In the genomic region with DNA sequence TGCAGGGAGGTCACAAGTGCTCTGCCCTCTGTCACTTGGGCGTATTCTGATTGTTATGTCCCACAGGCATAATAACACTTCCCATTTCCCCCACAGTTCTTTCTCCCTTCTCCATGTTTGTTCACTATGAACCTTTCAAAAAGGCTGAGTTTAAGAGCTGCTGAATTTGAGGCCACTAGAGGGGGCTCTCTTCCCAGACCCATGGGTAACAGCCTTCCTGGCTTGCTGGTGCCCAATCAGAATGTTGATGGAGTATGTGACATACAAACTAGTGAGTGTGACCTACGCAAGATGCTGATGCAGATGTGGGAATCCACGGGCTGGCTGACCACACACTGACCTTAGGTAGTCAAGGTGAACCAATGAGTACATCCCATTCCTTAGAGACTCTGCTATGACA, we compare ENCODE assay signal across 8 mouse cellular contexts. TPM values are rescaled to one million over a fixed set of nuclear protein-coding genes. Genes with fewer than 3 reads are reported as not detected.
DNase-seq lines count a peak whose midpoint lies in the region; ATAC-seq and TF ChIP-seq lines count a peak whose summit lies in the region.
"Had no signal": no experiment of that assay in that cellular context is flagged by ENCODE, and none has a peak within 500 bp of the region (broad histone marks: within the 10 kb centered on the region; RNA-seq: fewer than 3 reads in every experiment).

No protein-coding gene starts in this region.

- no peaks in the 10 kb centered on the region for H3K4me1 ChIP-seq in intestine, postnatal 0 days (replicated peaks; ENCODE audit: control insufficient read depth, insufficient read depth, low read length)
- H3K4me1 ChIP-seq in intestine, embryonic 16.5 days (ENCODE audit: control insufficient read depth, insufficient read depth, low read length), result no peaks in the 10 kb centered on the region
- no peaks in the 10 kb centered on the region for H3K4me1 ChIP-seq in CH12.LX (ENCODE audit: control insufficient read depth in 1 of 2, insufficient read depth in 2 of 2)
- H3K4me1 ChIP-seq: embryonic facial prominence, embryonic 13.5 days had no signal

- TF ChIP-seq POLR2A in CH12.LX (IDR thresholded peaks at IDR 0.05; ENCODE audit: low read depth, low read length), result no peak

- H3K27me3 ChIP-seq in intestine, postnatal 0 days (replicated peaks; ENCODE audit: control insufficient read depth, insufficient read depth, low read length), result no peaks in the 10 kb centered on the region
- H3K27me3 ChIP-seq in intestine, embryonic 16.5 days (replicated peaks; ENCODE audit: control insufficient read depth, insufficient read depth, low read length), result no peaks in the 10 kb centered on the region
- no peaks in the 10 kb centered on the region for H3K27me3 ChIP-seq in CH12.LX (replicated peaks)
- H3K27me3 ChIP-seq: embryonic facial prominence, embryonic 13.5 days had no signal

- no peak for TF ChIP-seq EP300 in CH12.LX (IDR thresholded peaks at IDR 0.05; ENCODE audit: low read length)

- peaks cover 61% of the 10 kb centered on the region for H3K36me3 ChIP-seq in intestine, postnatal 0 days (ENCODE audit: control insufficient read depth, insufficient read depth)
- H3K36me3 ChIP-seq in intestine, embryonic 16.5 days (ENCODE audit: control insufficient read depth, insufficient read depth, low read length), result peaks cover 33% of the 10 kb centered on the region
- peaks cover 55 to 82% of the 10 kb centered on the region in 2 experiments for H3K36me3 ChIP-seq in CH12.LX (replicated peaks in 1 of 2; ENCODE audit: control insufficient read depth in 1 of 2, insufficient read depth in 1 of 2, low read length in 1 of 2)

- no peak overlapping the region for H3K4me2 ChIP-seq in intestine, postnatal 0 days (replicated peaks; ENCODE audit: low read depth)
- no peak overlapping the region for H3K4me2 ChIP-seq in intestine, embryonic 16.5 days (ENCODE audit: low read depth, low read length)
- no peak overlapping the region for H3K4me2 ChIP-seq in CH12.LX (ENCODE audit: insufficient read depth, low read depth, poor library complexity, severe bottlenecking)
- H3K4me2 ChIP-seq: embryonic facial prominence, embryonic 13.5 days had no signal

- no peak overlapping the region for H3K4me3 ChIP-seq in intestine, postnatal 0 days (ENCODE audit: low read depth, low read length)
- H3K4me3 ChIP-seq in intestine, embryonic 16.5 days (ENCODE audit: low read length), result no peak overlapping the region
- no peak overlapping the region for H3K4me3 ChIP-seq in CH12.LX (replicated peaks in 1 of 3; ENCODE audit: low read depth in 2 of 3, low read length in 2 of 3, poor library complexity in 1 of 3)
- H3K4me3 ChIP-seq: embryonic facial prominence, embryonic 13.5 days had no signal

- H3K9ac ChIP-seq in intestine, postnatal 0 days (ENCODE audit: low read depth, low read length), result no peak overlapping the region
- H3K9ac ChIP-seq in intestine, embryonic 16.5 days (ENCODE audit: low read depth, low read length), result no peak overlapping the region
- no peak overlapping the region for H3K9ac ChIP-seq in CH12.LX (ENCODE audit: insufficient read depth, low read depth)
- H3K9ac ChIP-seq: embryonic facial prominence, embryonic 13.5 days had no signal

- DNase-seq in CH12.LX (ENCODE audit: extremely low read depth), result peak; percentile 28
- peak; percentile 56 for DNase-seq in NIH3T3 (ENCODE audit: low read depth)
- DNase-seq in lung, postnatal 10 days, result peak; percentile 65

- dilution Hi-C loops in CH12.LX (cut with MboI; ENCODE audit: extremely low pct_ligation_motif_present, extremely low pct_unique_long_range_greater_than_20kb, low sequenced_read_pairs), result no loop called here

- in situ Hi-C loops in CH12.LX (cut with MboI; ENCODE audit: low pct_ligation_motif_present, low pct_unique_long_range_greater_than_20kb, low sequenced_read_pairs), result no loop called here

- ATAC-seq in intestine, postnatal 0 days, result no peak
- no peak for ATAC-seq in intestine, embryonic 16.5 days
- ATAC-seq in megakaryocyte-erythroid progenitor cell, adult 5-6 weeks (replicated peaks; ENCODE audit: low FRiP score, low TSS enrichment, poor library complexity, severe bottlenecking), result no peak; the same call in 1 of the 2 replicates
- no peak for ATAC-seq in granulocyte monocyte progenitor cell, adult 5-6 weeks (replicated peaks; ENCODE audit: poor library complexity, severe bottlenecking)

- peak; percentile 68 for TF ChIP-seq CTCF in intestine, postnatal 0 days (IDR thresholded peaks at IDR 0.05; ENCODE audit: low read depth)
- peak; percentile 25 to 65; a peak in 3 of 4 replicates for TF ChIP-seq CTCF in CH12.LX (conservative IDR thresholded peaks at IDR 0.05 in 1 of 2, IDR thresholded peaks at IDR 0.05 in 1 of 2; ENCODE audit: low read depth in 2 of 2, low read length in 2 of 2)

- no peaks in the 10 kb centered on the region for H3K79me2 ChIP-seq in CH12.LX (replicated peaks; ENCODE audit: control insufficient read depth, extremely low read depth, insufficient read depth, poor library complexity, severe bottlenecking)

- peak; percentile 49 for TF ChIP-seq RAD21 in CH12.LX (IDR thresholded peaks at IDR 0.05; ENCODE audit: low read depth, low read length)

- H3K9me3 ChIP-seq in intestine, postnatal 0 days (ENCODE audit: control insufficient read depth), result no peaks in the 10 kb centered on the region
- H3K9me3 ChIP-seq in intestine, embryonic 16.5 days (ENCODE audit: control insufficient read depth, low read length), result no peaks in the 10 kb centered on the region
- no peaks in the 10 kb centered on the region for H3K9me3 ChIP-seq in CH12.LX (replicated peaks; ENCODE audit: low read length)
- H3K9me3 ChIP-seq: embryonic facial prominence, embryonic 13.5 days had no signal

- WGBS in intestine, postnatal 0 days, result 91% methylated on average over 3 of the region's 3 CpGs
- 87% methylated on average over 3 of the region's 3 CpGs for WGBS in intestine, embryonic 16.5 days

- no peak overlapping the region for H3K27ac ChIP-seq in intestine, postnatal 0 days (ENCODE audit: low read depth, low read length)
- no peak overlapping the region for H3K27ac ChIP-seq in intestine, embryonic 16.5 days (ENCODE audit: low read length)
- no peak overlapping the region for H3K27ac ChIP-seq in CH12.LX (ENCODE audit: insufficient read depth, low read depth)
- H3K27ac ChIP-seq: embryonic facial prominence, embryonic 13.5 days had no signal

TF ChIP-seq in CH12.LX, 34 proteins besides CTCF, POLR2A, EP300 and RAD21:
- no peak for TF ChIP-seq MAZ (IDR thresholded peaks at IDR 0.05; ENCODE audit: low read depth, low read length)
- TF ChIP-seq JUN (IDR thresholded peaks at IDR 0.05; ENCODE audit: insufficient read depth, low read depth, low read length), result no peak
- TF ChIP-seq MEF2A (IDR thresholded peaks at IDR 0.05; ENCODE audit: borderline replicate concordance, low read depth, low read length), result no peak
- no peak for TF ChIP-seq MYC (IDR thresholded peaks at IDR 0.05; ENCODE audit: low read depth, low read length)
- TF ChIP-seq HCFC1 (IDR thresholded peaks at IDR 0.05; ENCODE audit: low read depth, low read length), result no peak
- TF ChIP-seq SMC3 (IDR thresholded peaks at IDR 0.05; ENCODE audit: low read depth, low read length), result peak; percentile 53
- TF ChIP-seq IRF4 (IDR thresholded peaks at IDR 0.05; ENCODE audit: low read depth, low read length), result no peak

RNA-seq across cellular contexts. Expression of a gene that starts 12.6 kb away (rescaled TPM):
- polyA plus RNA-seq in intestine, postnatal 0 days (2015; fragmentation: Nextera tagmentation; extraction: Ambion mirVana), result 41.4 and 52.7 TPM in 2 replicates
- polyA plus RNA-seq in intestine, embryonic 16.5 days (2015; fragmentation: Nextera tagmentation; extraction: Ambion mirVana), result 146 and 168 TPM in 2 replicates
- 102 and 104 TPM in 2 replicates for total RNA-seq in CH12.LX (2012; rRNA removed)
- total RNA-seq in CH12.LX (2014; rRNA removed), result 130 and 138 TPM in 2 replicates
- polyA plus RNA-seq in CH12.LX (2012; ENCODE audit: insufficient read length, low read depth), result 74.2 and 83.9 TPM in 2 replicates
- 88.4 and 91.4 TPM in 2 replicates for total RNA-seq in megakaryocyte-erythroid progenitor cell, adult 5-6 weeks (2014; fragmentation: Nextera tagmentation)
- 61.3 and 72.5 TPM in 2 replicates for total RNA-seq in megakaryocyte-erythroid progenitor cell, adult 5-6 weeks (2017)
- total RNA-seq in granulocyte monocyte progenitor cell, adult 5-6 weeks (2014; fragmentation: Nextera tagmentation), result 63.0 and 75.8 TPM in 2 replicates
- 78.5 and 83.1 TPM in 2 replicates for total RNA-seq in granulocyte monocyte progenitor cell, adult 5-6 weeks (2017)
